Mouse (Mus musculus): ENCODE measurements around the gene Aanat. TPM values are rescaled to one million over a fixed set of nuclear protein-coding genes. Genes with fewer than 3 reads are reported as not detected.

Aanat gene
- total RNA-seq (2023; ENCODE audit: inconsistent age), result not detected in 4 replicates

GRCm38 (mm10) chr11:116586310-116586709, at the start of gene Aanat:
Gene Aanat (plus strand): TSS chr11:116586432.

GRCm38 (mm10) chr11:116581376-116581814, 4.8 kb upstream of the Aanat start, which contains the start of gene Ube2o:
Gene Ube2o (minus strand): TSS chr11:116581447.

DNA sequence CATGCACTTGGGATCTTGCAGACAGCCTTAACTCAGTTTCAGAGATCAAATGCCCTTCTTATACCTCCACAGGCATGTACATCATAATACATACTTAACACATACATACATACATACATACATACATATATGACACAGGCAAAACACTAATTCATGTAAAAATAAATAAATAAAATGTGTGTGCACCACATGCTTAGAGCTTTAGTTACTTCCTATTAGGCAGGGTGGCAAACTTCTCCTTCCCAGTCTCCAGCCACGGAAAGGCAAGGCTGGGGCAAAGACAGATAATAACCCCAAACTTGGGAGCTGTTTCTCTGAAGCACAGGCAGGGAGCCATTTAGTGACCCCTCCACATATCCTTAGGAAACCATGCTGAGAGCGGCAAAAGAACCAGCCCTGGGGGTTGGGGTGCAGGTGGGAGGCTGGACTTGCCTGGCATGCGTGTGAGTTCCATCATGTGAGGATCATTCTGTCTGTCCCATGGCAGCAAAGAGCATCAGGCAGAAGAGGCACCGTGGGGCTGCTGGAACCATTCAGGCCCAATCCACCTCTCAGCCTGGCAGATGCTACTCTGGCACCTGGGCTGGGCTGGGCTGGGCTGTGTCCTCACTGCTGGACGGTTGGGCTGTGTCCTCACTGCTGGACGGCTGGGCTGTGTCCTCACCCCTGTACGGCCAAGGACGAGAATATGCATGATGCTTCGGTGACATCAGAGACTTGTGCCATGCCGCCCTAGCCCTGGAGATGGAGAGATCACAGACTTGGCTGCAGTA, 40.3 kb downstream of the Aanat start, which contains the start of gene Rhbdf2:
Gene Rhbdf2, minus strand, starts transcription at position 721 of the 773 bp plus-strand sequence.

Other genes starting within 250 kb of the Aanat start
- gene Rnf157, start 173.4 kb upstream of the Aanat start, total RNA-seq (2023; ENCODE audit: inconsistent age), result 36.7 to 69.1 TPM (median 49.1 TPM) in 4 replicates
- 67.5 to 79.6 TPM (median 71.8 TPM) in 4 replicates for gene Ubald2, start 152.3 kb upstream of the Aanat start, total RNA-seq (2023; ENCODE audit: inconsistent age)
- gene Qrich2, start 120.2 kb upstream of the Aanat start, total RNA-seq (2023; ENCODE audit: inconsistent age), result 0.18 TPM in 1 of 4 replicates, not detected in the others
- gene Prpsap1, start 92.2 kb upstream of the Aanat start, total RNA-seq (2023; ENCODE audit: inconsistent age), result 79.3 to 86.5 TPM (median 80.9 TPM) in 4 replicates
- 0.27 to 0.51 TPM (median 0.36 TPM) in 4 replicates for gene Sphk1, start 55.5 kb upstream of the Aanat start, total RNA-seq (2023; ENCODE audit: inconsistent age)
- gene Ube2o, start 5.0 kb upstream of the Aanat start, total RNA-seq (2023; ENCODE audit: inconsistent age), result 22.5 to 26.3 TPM (median 24.5 TPM) in 4 replicates
- gene Rhbdf2, start 40.6 kb downstream of the Aanat start, total RNA-seq (2023; ENCODE audit: inconsistent age), result 76.5 to 83.8 TPM (median 80.3 TPM) in 4 replicates
- not detected in 4 replicates for gene Prcd, start 67.1 kb downstream of the Aanat start, total RNA-seq (2023; ENCODE audit: inconsistent age)
- not detected in 4 replicates for gene Cygb, start 67.9 kb downstream of the Aanat start, total RNA-seq (2023; ENCODE audit: inconsistent age)
- not detected in 4 replicates for gene St6galnac1, start 189.1 kb downstream of the Aanat start, total RNA-seq (2023; ENCODE audit: inconsistent age)
- not detected in 4 replicates for gene Mxra7, start 241.6 kb downstream of the Aanat start, total RNA-seq (2023; ENCODE audit: inconsistent age)

All from B cell, adult (primary cell).